Comparison of ENCODE assay signal across 8 mouse cellular contexts in the genomic region with DNA sequence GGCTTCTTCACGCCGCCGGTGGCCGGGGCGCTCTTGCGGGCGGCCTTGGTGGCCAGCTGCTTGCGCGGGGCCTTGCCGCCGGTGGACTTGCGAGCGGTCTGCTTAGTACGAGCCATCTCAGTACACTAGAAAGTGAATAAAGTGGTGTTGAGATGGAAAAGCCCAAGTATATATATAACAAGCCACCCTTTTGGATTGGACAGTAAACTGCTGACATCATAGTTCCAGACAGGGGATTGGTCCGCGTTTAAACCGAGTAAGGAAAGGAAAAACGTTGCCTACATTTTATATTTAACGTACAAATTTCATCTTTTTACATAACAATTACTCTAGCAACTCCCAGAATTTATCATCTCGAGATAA. TPM values are rescaled to one million over a fixed set of nuclear protein-coding genes. Genes with fewer than 3 reads are reported as not detected.
DNase-seq lines count a peak whose midpoint lies in the region; TF ChIP-seq lines count a peak whose summit lies in the region.

A gene (minus strand): TSS at position 116 of the 363 bp plus-strand sequence.

- H3K9me3 ChIP-seq in megakaryocyte, embryonic 14.5 days: no peaks in the 10 kb centered on the region

- H3K27ac ChIP-seq in cortical plate, adult 2 months (ENCODE audit: insufficient read depth, low read length): peak within 1 kb of the TSS; percentile 23; the same call in 1 of the 2 replicates

- peak within 1 kb of the TSS; percentile 49 for H3K4me3 ChIP-seq in cortical plate, adult 2 months (ENCODE audit: insufficient read depth, low read length)
- peak within 1 kb of the TSS; percentile 87 for H3K4me3 ChIP-seq in megakaryocyte, embryonic 14.5 days (replicated peaks)

- H3K4me1 ChIP-seq in cortical plate, adult 2 months (ENCODE audit: control insufficient read depth, insufficient read depth, low read length): no peaks in the 10 kb centered on the region; the same call in 1 of the 2 replicates
- H3K4me1 ChIP-seq in megakaryocyte, embryonic 14.5 days: peaks cover 68% of the 10 kb centered on the region

- no peak for TF ChIP-seq CTCF in cortical plate, adult 2 months (IDR thresholded peaks at IDR 0.05; ENCODE audit: extremely low read depth, insufficient read depth, low read length)

- no peaks in the 10 kb centered on the region for H3K27me3 ChIP-seq in megakaryocyte, embryonic 14.5 days (replicated peaks)

- TF ChIP-seq POLR2A in cortical plate, adult 2 months (IDR thresholded peaks at IDR 0.05; ENCODE audit: extremely low read depth, insufficient read depth, low read length): peak; percentile 68

- peak; percentile 18 for DNase-seq in urinary bladder, postnatal 25 days (ENCODE audit: low spot score)
- DNase-seq in urinary bladder, adult 18-20 months (ENCODE audit: low spot score in 2 of 2): no peak
- DNase-seq in gastrocnemius, adult 8-10 months (ENCODE audit: low spot score in 2 of 2): no peak
- peak; percentile 96 for DNase-seq in hindlimb bud, embryonic 11.5 days (ENCODE audit: extremely low spot score, low read depth, low spot score)
- DNase-seq in left cerebral cortex, adult 9 months (ENCODE audit: low spot score in 2 of 2): peak; percentile 79 to 84
- DNase-seq in skeletal muscle tissue, adult 2 months (ENCODE audit: low read depth, low spot score): peak; percentile 85

- no peaks in the 10 kb centered on the region for H3K36me3 ChIP-seq in megakaryocyte, embryonic 14.5 days (replicated peaks; ENCODE audit: low read length)

RNA-seq across cellular contexts. Expression of the gene that starts here (rescaled TPM):
- polyA plus RNA-seq in cortical plate, adult 2 months (2012; rRNA removed): 1.3 and 3.1 TPM in 2 replicates
- 10 to 100 TPM in 3 of 4 experiments, 1 to 10 TPM in 1; 9.4 to 19.6 (median 16.7) TPM for total RNA-seq in gastrocnemius, adult 8-10 months (2022)
- polyA plus RNA-seq in megakaryocyte, embryonic 14.5 days (2012; ENCODE audit: insufficient read depth, low replicate concordance): 50.5 and 69.6 TPM in 2 replicates

Comparison
In these comparisons a context has a peak if more than half of its experiments do, and no peak if none do; other contexts are left out.
1. RNA of the gene that starts here (polyA plus RNA-seq): 50.5 to 69.6 TPM in megakaryocyte, embryonic 14.5 days; 1.3 to 3.1 TPM in cortical plate, adult 2 months; every median in the first group is over 10 times any median in the second.
2. DNase-seq: peak in urinary bladder, postnatal 25 days (single experiment), hindlimb bud, embryonic 11.5 days (single experiment), left cerebral cortex, adult 9 months (2 of 2) and skeletal muscle tissue, adult 2 months (single experiment); none in urinary bladder, adult 18-20 months (0 of 2) and gastrocnemius, adult 8-10 months (0 of 2).